Mouse (Mus musculus): ENCODE results near the gene Gpc6. TPM values are rescaled to one million over a fixed set of nuclear protein-coding genes. Genes with fewer than 3 reads are reported as not detected.

The Gpc6 gene
- 15.6 and 23.2 TPM in 2 replicates for polyA plus RNA-seq (2012; rRNA removed)

GRCm38 (mm10) chr14:116924876-116925601, at the start of gene Gpc6:
Gene Gpc6, plus strand, starts transcription at chr14:116925315.

All from central nervous system, embryonic 11.5 days (tissue).